In genomic region chr9:103229037-103229867, GRCm38 (mm10) we compare ENCODE assay signal across 10 mouse cellular contexts. TPM values are rescaled to one million over a fixed set of nuclear protein-coding genes. Genes with fewer than 3 reads are reported as not detected.
DNase-seq lines count a peak whose midpoint lies in the region; ATAC-seq and TF ChIP-seq lines count a peak whose summit lies in the region.
"Had no signal": no experiment of that assay in that cellular context is flagged by ENCODE, and none has a peak within 500 bp of the region (broad histone marks: within the 10 kb centered on the region; RNA-seq: fewer than 3 reads in every experiment).

No protein-coding gene starts in this region.

- H3K9ac ChIP-seq in hindbrain, embryonic 13.5 days, result no peak overlapping the region
- no peak overlapping the region for H3K9ac ChIP-seq in midbrain, embryonic 14.5 days (replicated peaks; ENCODE audit: low read length)
- H3K9ac ChIP-seq in midbrain, postnatal 0 days (replicated peaks; ENCODE audit: low read length, poor library complexity, severe bottlenecking), result no peak overlapping the region
- H3K9ac ChIP-seq in liver, embryonic 11.5 days (ENCODE audit: low read depth, low read length), result peak overlapping the region; percentile 56
- H3K9ac ChIP-seq: limb, embryonic 12.5 days had no signal

- peaks cover 8% of the 10 kb centered on the region for H3K4me1 ChIP-seq in hindbrain, embryonic 13.5 days (replicated peaks)
- H3K4me1 ChIP-seq in hindbrain, embryonic 10.5 days (replicated peaks), result peaks cover 22% of the 10 kb centered on the region
- no peaks in the 10 kb centered on the region for H3K4me1 ChIP-seq in midbrain, embryonic 14.5 days (ENCODE audit: control insufficient read depth, insufficient read depth, low read length)
- H3K4me1 ChIP-seq in midbrain, postnatal 0 days (ENCODE audit: insufficient read depth, low read length), result no peaks in the 10 kb centered on the region
- H3K4me1 ChIP-seq in liver, embryonic 11.5 days (replicated peaks; ENCODE audit: control insufficient read depth, insufficient read depth, low read length), result peaks cover 11% of the 10 kb centered on the region

- no peak for ATAC-seq in hindbrain, embryonic 13.5 days (ENCODE audit: low FRiP score)
- no peak for ATAC-seq in midbrain, embryonic 14.5 days (ENCODE audit: low FRiP score, low TSS enrichment)
- no peak for ATAC-seq in midbrain, postnatal 0 days (ENCODE audit: low FRiP score)
- no peak for ATAC-seq in liver, embryonic 11.5 days (replicated peaks; ENCODE audit: low FRiP score)

- no peak overlapping the region for H3K27ac ChIP-seq in hindbrain, embryonic 13.5 days
- no peak overlapping the region for H3K27ac ChIP-seq in hindbrain, embryonic 10.5 days
- H3K27ac ChIP-seq in midbrain, embryonic 14.5 days (replicated peaks; ENCODE audit: low read depth, low read length), result no peak overlapping the region
- no peak overlapping the region for H3K27ac ChIP-seq in midbrain, postnatal 0 days (ENCODE audit: low read depth, low read length)
- peak overlapping the region; percentile 44 for H3K27ac ChIP-seq in liver, embryonic 11.5 days (ENCODE audit: low read depth, low read length)

- no peaks in the 10 kb centered on the region for H3K9me3 ChIP-seq in hindbrain, embryonic 13.5 days
- no peaks in the 10 kb centered on the region for H3K9me3 ChIP-seq in hindbrain, embryonic 10.5 days
- H3K9me3 ChIP-seq in midbrain, embryonic 14.5 days (ENCODE audit: control insufficient read depth, low read length), result no peaks in the 10 kb centered on the region
- no peaks in the 10 kb centered on the region for H3K9me3 ChIP-seq in midbrain, postnatal 0 days (ENCODE audit: low read length)
- no peaks in the 10 kb centered on the region for H3K9me3 ChIP-seq in liver, embryonic 11.5 days (ENCODE audit: control insufficient read depth, low read length)
- H3K9me3 ChIP-seq: limb, embryonic 12.5 days had no signal

- TF ChIP-seq CTCF in midbrain, postnatal 0 days (IDR thresholded peaks at IDR 0.05), result no peak

- DNase-seq in hindbrain, embryonic 10.5 days (ENCODE audit: low spot score), result no peak
- no peak for DNase-seq in midbrain, embryonic 14.5 days
- DNase-seq in midbrain, postnatal 0 days (ENCODE audit: low spot score), result no peak
- DNase-seq in liver, embryonic 11.5 days (ENCODE audit: low spot score), result no peak
- DNase-seq in yolk sac, embryonic 10.5 days (ENCODE audit: low spot score), result peak; percentile 48
- DNase-seq in kidney, postnatal 25 days, result no peak

- H3K4me3 ChIP-seq in hindbrain, embryonic 13.5 days, result no peak overlapping the region
- no peak overlapping the region for H3K4me3 ChIP-seq in hindbrain, embryonic 10.5 days
- H3K4me3 ChIP-seq in midbrain, embryonic 14.5 days (replicated peaks; ENCODE audit: low read depth, low read length), result no peak overlapping the region
- no peak overlapping the region for H3K4me3 ChIP-seq in midbrain, postnatal 0 days (ENCODE audit: low read depth, low read length)
- peak overlapping the region; percentile 44 for H3K4me3 ChIP-seq in liver, embryonic 11.5 days (ENCODE audit: low read depth, low read length)
- H3K4me3 ChIP-seq: limb, embryonic 12.5 days had no signal

- 88% methylated on average over 15 of the region's 15 CpGs for WGBS in hindbrain, embryonic 13.5 days
- 89% methylated on average over 15 of the region's 15 CpGs for WGBS in hindbrain, embryonic 10.5 days
- 91% methylated on average over 15 of the region's 15 CpGs for WGBS in midbrain, embryonic 14.5 days
- WGBS in midbrain, postnatal 0 days, result 87% methylated on average over 15 of the region's 15 CpGs
- 69% methylated on average over 15 of the region's 15 CpGs for WGBS in liver, embryonic 11.5 days

- H3K27me3 ChIP-seq in hindbrain, embryonic 13.5 days, result no peaks in the 10 kb centered on the region
- H3K27me3 ChIP-seq in hindbrain, embryonic 10.5 days (ENCODE audit: insufficient read depth, poor library complexity, severe bottlenecking), result no peaks in the 10 kb centered on the region
- no peaks in the 10 kb centered on the region for H3K27me3 ChIP-seq in midbrain, embryonic 14.5 days (ENCODE audit: control insufficient read depth, insufficient read depth, low read length)
- no peaks in the 10 kb centered on the region for H3K27me3 ChIP-seq in midbrain, postnatal 0 days (ENCODE audit: insufficient read depth, low read length)
- no peaks in the 10 kb centered on the region for H3K27me3 ChIP-seq in liver, embryonic 11.5 days (replicated peaks; ENCODE audit: control insufficient read depth, insufficient read depth, low read length)
- H3K27me3 ChIP-seq: limb, embryonic 12.5 days had no signal

- H3K4me2 ChIP-seq in hindbrain, embryonic 13.5 days, result peak overlapping the region; percentile 1; the same call in 1 of the 2 replicates
- H3K4me2 ChIP-seq in midbrain, embryonic 14.5 days (ENCODE audit: low read length), result 0 out of 2 replicates have a peak overlapping the region, but pooled peaks have one; percentile 29
- H3K4me2 ChIP-seq in midbrain, postnatal 0 days (ENCODE audit: low read depth, low read length, poor library complexity, severe bottlenecking), result no peak overlapping the region
- H3K4me2 ChIP-seq in liver, embryonic 11.5 days, result peak overlapping the region; percentile 54

- no peaks in the 10 kb centered on the region for H3K36me3 ChIP-seq in hindbrain, embryonic 13.5 days
- no peaks in the 10 kb centered on the region for H3K36me3 ChIP-seq in hindbrain, embryonic 10.5 days
- H3K36me3 ChIP-seq in midbrain, embryonic 14.5 days (ENCODE audit: control insufficient read depth, insufficient read depth, low read length), result no peaks in the 10 kb centered on the region
- no peaks in the 10 kb centered on the region for H3K36me3 ChIP-seq in midbrain, postnatal 0 days (ENCODE audit: insufficient read depth, low read length)
- H3K36me3 ChIP-seq in liver, embryonic 11.5 days (ENCODE audit: control insufficient read depth, insufficient read depth, low read length), result no peaks in the 10 kb centered on the region
- H3K36me3 ChIP-seq: limb, embryonic 12.5 days had no signal

RNA-seq across cellular contexts. Expression of gene Gm20425, which starts 0.9 kb away (rescaled TPM):
- 3.5 and 4.7 TPM in 2 replicates for polyA plus RNA-seq in hindbrain, embryonic 13.5 days (2015; fragmentation: Nextera tagmentation; extraction: Ambion mirVana)
- polyA plus RNA-seq in hindbrain, embryonic 10.5 days (2016; fragmentation: Nextera tagmentation; extraction: Ambion mirVana), result not detected in 2 replicates
- 0.16 and 3.5 TPM in 2 replicates for polyA plus RNA-seq in midbrain, embryonic 14.5 days (2014; fragmentation: Nextera tagmentation; extraction: Ambion mirVana)
- 3.0 TPM in 1 of 2 replicates, not detected in the other for total RNA-seq in midbrain, postnatal 0 days (2014; rRNA removed)
- polyA plus RNA-seq in midbrain, postnatal 0 days (2015; fragmentation: Nextera tagmentation; extraction: Ambion mirVana), result 2.1 and 4.5 TPM in 2 replicates
- polyA plus RNA-seq in liver, embryonic 11.5 days (2014; fragmentation: Nextera tagmentation; extraction: Ambion mirVana), result not detected in 2 replicates
- total RNA-seq: monocyte, adult 5-6 weeks had no signal
- polyA plus RNA-seq: frontal cortex, adult 2 months had no signal

RNA-seq across cellular contexts. Expression of gene Trf, which starts 1.0 kb away (rescaled TPM):
- 33.0 and 34.3 TPM in 2 replicates for polyA plus RNA-seq in hindbrain, embryonic 13.5 days (2015; fragmentation: Nextera tagmentation; extraction: Ambion mirVana)
- polyA plus RNA-seq in hindbrain, embryonic 10.5 days (2016; fragmentation: Nextera tagmentation; extraction: Ambion mirVana), result 17.2 and 27.2 TPM in 2 replicates
- polyA plus RNA-seq in midbrain, embryonic 14.5 days (2014; fragmentation: Nextera tagmentation; extraction: Ambion mirVana), result 16.7 and 30.6 TPM in 2 replicates
- 14.2 and 29.9 TPM in 2 replicates for total RNA-seq in midbrain, postnatal 0 days (2014; rRNA removed)
- 22.5 and 22.7 TPM in 2 replicates for polyA plus RNA-seq in midbrain, postnatal 0 days (2015; fragmentation: Nextera tagmentation; extraction: Ambion mirVana)
- polyA plus RNA-seq in liver, embryonic 11.5 days (2014; fragmentation: Nextera tagmentation; extraction: Ambion mirVana), result 2,446 and 2,726 TPM in 2 replicates

RNA-seq across cellular contexts. Expression of gene Srprb, which starts 27.3 kb away (rescaled TPM):
- 48.9 and 51.0 TPM in 2 replicates for polyA plus RNA-seq in hindbrain, embryonic 13.5 days (2015; fragmentation: Nextera tagmentation; extraction: Ambion mirVana)
- polyA plus RNA-seq in hindbrain, embryonic 10.5 days (2016; fragmentation: Nextera tagmentation; extraction: Ambion mirVana), result 62.0 and 69.7 TPM in 2 replicates
- polyA plus RNA-seq in midbrain, embryonic 14.5 days (2014; fragmentation: Nextera tagmentation; extraction: Ambion mirVana), result 49.0 and 55.4 TPM in 2 replicates
- 50.7 and 52.5 TPM in 2 replicates for total RNA-seq in midbrain, postnatal 0 days (2014; rRNA removed)
- 44.5 and 49.7 TPM in 2 replicates for polyA plus RNA-seq in midbrain, postnatal 0 days (2015; fragmentation: Nextera tagmentation; extraction: Ambion mirVana)
- polyA plus RNA-seq in liver, embryonic 11.5 days (2014; fragmentation: Nextera tagmentation; extraction: Ambion mirVana), result 49.7 and 50.4 TPM in 2 replicates

Comparison
In these comparisons a context has a peak if more than half of its experiments do, and no peak if none do; other contexts are left out.
1. RNA of gene Trf, which starts 1.0 kb away (polyA plus RNA-seq): 2,446 to 2,726 TPM in liver, embryonic 11.5 days; 33.0 to 34.3 TPM in hindbrain, embryonic 13.5 days, 16.7 to 30.6 TPM in midbrain, embryonic 14.5 days, 17.2 to 27.2 TPM in hindbrain, embryonic 10.5 days and 22.5 to 22.7 TPM in midbrain, postnatal 0 days; every median in the first group is over 10 times any median in the second.